Mouse (Mus musculus): ENCODE measurements around the gene Fabp3. TPM values are rescaled to one million over a fixed set of nuclear protein-coding genes. Genes with fewer than 3 reads are reported as not detected.

Fabp3 gene
- polyA plus RNA-seq, 1 experiment from 2014 or later: 339 TPM

GRCm38 (mm10) chr4:130341691-130342090, 33.3 kb downstream of the Fabp3 start:
- no peak overlapping the region for H3K4me3 ChIP-seq (ENCODE audit: low read length)
- H3K27ac ChIP-seq (ENCODE audit: low read depth, low read length): no peak overlapping the region
- H3K4me2 ChIP-seq (ENCODE audit: low read length): no peak overlapping the region
- no peak for ATAC-seq
- no peaks in the 10 kb centered on the region for H3K4me1 ChIP-seq (ENCODE audit: control insufficient read depth, insufficient read depth, low read depth, low read length)
- H3K9me3 ChIP-seq (ENCODE audit: control insufficient read depth, low read length): no peaks in the 10 kb centered on the region
- 0 out of 2 replicates have a peak, but pooled peaks cover 6% of the 10 kb centered on the region for H3K36me3 ChIP-seq (ENCODE audit: control insufficient read depth, insufficient read depth, low read length)
- no peaks in the 10 kb centered on the region for H3K27me3 ChIP-seq (replicated peaks; ENCODE audit: control insufficient read depth, insufficient read depth, low read length)
- 22% methylated on average over 4 of the region's 4 CpGs for WGBS
- no peak overlapping the region for H3K9ac ChIP-seq (ENCODE audit: low read depth, low read length)

DNA sequence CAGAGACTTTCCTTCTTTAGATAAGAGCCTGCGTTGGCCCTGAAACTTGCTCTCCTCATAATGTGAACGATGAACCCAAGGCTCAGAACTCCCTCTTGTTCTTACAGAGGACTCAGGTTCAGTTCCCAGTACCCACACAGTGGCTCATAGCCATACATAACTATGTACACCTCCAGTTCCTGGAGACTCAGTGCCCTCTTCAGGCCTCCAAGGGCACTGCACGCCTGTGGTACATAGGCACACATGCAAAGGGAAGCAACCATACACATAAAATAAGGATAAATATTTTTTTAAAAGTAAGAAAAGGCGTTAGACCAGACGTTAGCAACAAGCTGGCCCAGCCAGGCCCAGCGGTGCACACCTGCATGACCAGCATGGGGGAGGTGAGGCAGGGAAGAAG, 41.3 kb downstream of the Fabp3 start:
- Histone ChIP-seq H3K36me3 (ENCODE audit: control insufficient read depth, insufficient read depth, low read length) (peaks cover 11% of the 10 kb centered on the region), H3K27ac (ENCODE audit: low read depth, low read length) (no peak overlapping the region), H3K9me3 (ENCODE audit: control insufficient read depth, low read length) (no peaks in the 10 kb centered on the region), H3K4me1 (ENCODE audit: control insufficient read depth, insufficient read depth, low read depth, low read length) (no peaks in the 10 kb centered on the region), H3K4me2 (ENCODE audit: low read length) (no peak overlapping the region), H3K27me3 (replicated peaks; ENCODE audit: control insufficient read depth, insufficient read depth, low read length) (no peaks in the 10 kb centered on the region), H3K4me3 (ENCODE audit: low read length) (no peak overlapping the region), H3K9ac (ENCODE audit: low read depth, low read length) (no peak overlapping the region)
- WGBS: 93% methylated on average over 6 of the region's 6 CpGs
- no peak for ATAC-seq

GRCm38 (mm10) chr4:130350690-130351422, 42.5 kb downstream of the Fabp3 start:
- Histone ChIP-seq H3K27ac (ENCODE audit: low read depth, low read length) (no peak overlapping the region), H3K36me3 (ENCODE audit: control insufficient read depth, insufficient read depth, low read length) (peaks cover 11% of the 10 kb centered on the region), H3K9ac (ENCODE audit: low read depth, low read length) (no peak overlapping the region), H3K27me3 (replicated peaks; ENCODE audit: control insufficient read depth, insufficient read depth, low read length) (no peaks in the 10 kb centered on the region), H3K9me3 (ENCODE audit: control insufficient read depth, low read length) (no peaks in the 10 kb centered on the region), H3K4me3 (ENCODE audit: low read length) (no peak overlapping the region), H3K4me1 (ENCODE audit: control insufficient read depth, insufficient read depth, low read depth, low read length) (no peaks in the 10 kb centered on the region), H3K4me2 (ENCODE audit: low read length) (no peak overlapping the region)
- ATAC-seq: peak; percentile 60; the same call in 1 of the 2 replicates
- WGBS: 79% methylated on average over 16 of the region's 16 CpGs

DNA sequence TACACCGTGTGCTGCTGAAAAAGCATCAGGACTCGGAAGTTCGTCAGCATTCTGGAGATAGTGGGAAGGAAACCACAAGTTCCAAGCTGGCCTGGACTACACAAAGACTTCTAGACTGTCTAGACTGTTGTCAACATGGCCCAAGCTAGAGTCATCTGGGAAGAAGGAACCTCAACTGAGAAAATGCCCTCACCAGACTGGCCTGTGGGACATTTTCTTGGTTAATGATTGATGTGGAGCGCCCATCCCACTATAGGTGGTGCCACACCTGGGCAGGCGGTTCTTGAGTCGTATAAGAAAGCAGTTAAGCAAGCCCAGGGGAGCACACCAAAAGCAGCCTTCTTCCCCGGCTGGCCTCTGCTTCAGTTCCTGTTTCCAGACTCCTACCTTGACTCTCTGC, 44.2 kb downstream of the Fabp3 start:
- Histone ChIP-seq H3K27me3 (replicated peaks; ENCODE audit: control insufficient read depth, insufficient read depth, low read length) (no peaks in the 10 kb centered on the region), H3K4me1 (ENCODE audit: control insufficient read depth, insufficient read depth, low read depth, low read length) (no peaks in the 10 kb centered on the region), H3K9ac (ENCODE audit: low read depth, low read length) (no peak overlapping the region), H3K4me2 (ENCODE audit: low read length) (no peak overlapping the region), H3K4me3 (ENCODE audit: low read length) (no peak overlapping the region), H3K36me3 (ENCODE audit: control insufficient read depth, insufficient read depth, low read length) (peaks cover 11% of the 10 kb centered on the region), H3K27ac (ENCODE audit: low read depth, low read length) (no peak overlapping the region), H3K9me3 (ENCODE audit: control insufficient read depth, low read length) (no peaks in the 10 kb centered on the region)
- WGBS: 97% methylated on average over 7 of the region's 7 CpGs
- ATAC-seq: no peak

DNA sequence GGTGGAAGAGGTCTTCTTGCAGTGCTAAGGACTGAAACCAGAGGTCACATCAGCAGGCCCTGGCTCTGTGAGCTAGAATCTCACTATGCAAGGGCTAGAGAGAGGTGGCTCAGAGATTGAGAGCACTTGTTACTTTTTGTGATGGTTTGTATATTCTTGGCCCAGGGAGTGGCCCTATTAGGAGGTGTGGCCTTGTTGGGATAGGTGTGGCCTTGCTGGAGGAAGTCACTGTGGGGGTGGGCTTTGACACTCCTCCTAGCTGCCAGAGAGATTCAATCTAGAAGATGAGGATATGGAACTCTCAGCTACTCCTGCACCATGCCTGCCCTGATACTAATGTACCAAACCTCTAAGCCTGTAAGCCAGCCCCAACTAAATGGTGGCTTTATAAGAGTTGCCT, 49.6 kb downstream of the Fabp3 start:
- Histone ChIP-seq H3K4me1 (ENCODE audit: control insufficient read depth, insufficient read depth, low read depth, low read length) (peaks cover 17% of the 10 kb centered on the region), H3K9me3 (ENCODE audit: control insufficient read depth, low read length) (no peaks in the 10 kb centered on the region), H3K27me3 (replicated peaks; ENCODE audit: control insufficient read depth, insufficient read depth, low read length) (no peaks in the 10 kb centered on the region), H3K36me3 (ENCODE audit: control insufficient read depth, insufficient read depth, low read length) (0 out of 2 replicates have a peak, but pooled peaks cover 2% of the 10 kb centered on the region), H3K4me3 (ENCODE audit: low read length) (no peak overlapping the region), H3K27ac (ENCODE audit: low read depth, low read length) (no peak overlapping the region), H3K4me2 (ENCODE audit: low read length) (no peak overlapping the region), H3K9ac (ENCODE audit: low read depth, low read length) (no peak overlapping the region)
- no peak for ATAC-seq

GRCm38 (mm10) chr4:130359486-130360237, 51.3 kb downstream of the Fabp3 start, which contains the start of the genes Zcchc17 and Snrnp40:
Gene Zcchc17 (minus strand): TSS chr4:130359943.
Gene Snrnp40 (plus strand): TSS chr4:130360132.
- peak within 1 kb of the TSS; percentile 90 for H3K27ac ChIP-seq (ENCODE audit: low read depth, low read length)
- H3K4me3 ChIP-seq (ENCODE audit: low read length): peak within 1 kb of the TSS; percentile 92
- no peaks in the 10 kb centered on the region for H3K27me3 ChIP-seq (replicated peaks; ENCODE audit: control insufficient read depth, insufficient read depth, low read length)
- peaks cover 17% of the 10 kb centered on the region for H3K4me1 ChIP-seq (ENCODE audit: control insufficient read depth, insufficient read depth, low read depth, low read length)
- H3K9me3 ChIP-seq (ENCODE audit: control insufficient read depth, low read length): no peaks in the 10 kb centered on the region
- H3K9ac ChIP-seq (ENCODE audit: low read depth, low read length): peak within 1 kb of the TSS; percentile 97
- WGBS: under 1% methylated on average over 47 of the region's 49 CpGs
- ATAC-seq: peak; percentile 99
- H3K36me3 ChIP-seq (ENCODE audit: control insufficient read depth, insufficient read depth, low read length): peaks cover 5% of the 10 kb centered on the region; the same call in 1 of the 2 replicates
- peak within 1 kb of the TSS; percentile 81 for H3K4me2 ChIP-seq (ENCODE audit: low read length)

- Histone ChIP-seq H3K27ac (ENCODE audit: low read depth, low read length) (peak overlapping the region; percentile 90), H3K4me3 (ENCODE audit: low read length) (peak overlapping the region; percentile 92), H3K9ac (ENCODE audit: low read depth, low read length) (peak overlapping the region; percentile 92), H3K4me1 (ENCODE audit: control insufficient read depth, insufficient read depth, low read depth, low read length) (peaks cover 17% of the 10 kb centered on the region), H3K36me3 (ENCODE audit: control insufficient read depth, insufficient read depth, low read length) (peaks cover 10% of the 10 kb centered on the region), H3K27me3 (replicated peaks; ENCODE audit: control insufficient read depth, insufficient read depth, low read length) (no peaks in the 10 kb centered on the region), H3K9me3 (ENCODE audit: control insufficient read depth, low read length) (no peaks in the 10 kb centered on the region), H3K4me2 (ENCODE audit: low read length) (peak overlapping the region; percentile 80)
- WGBS: 0% methylated on average over 19 of the region's 19 CpGs
- no peak; the same call in 1 of the 2 replicates for ATAC-seq
Observed at GRCm38 (mm10) chr4:130360238-130360590, 51.8 kb downstream of the Fabp3 start.
